Mouse (Mus musculus) kidney, postnatal 4 days (tissue): ENCODE results near the gene Cntf.
A peak's percentile ranks its signal among the peaks of the same experiment; 100 is the strongest.
"Not testable (repeated sequence)": the region's sequence is repeated elsewhere in the genome, so short reads cannot be mapped to it uniquely, and the experiment has no call there.

Source experiments
- DNase-seq, 2 experiments: peaks; one replicate each; pipeline ENCODE4 v3.0.0; 2021; ENCODE audit warnings: mixed read lengths in 2 of 2

Cntf gene

GRCm38 (mm10) chr19:12762212-12763130, 3.0 kb downstream of the Cntf start:
- peak; percentile 12 to 19 for DNase-seq

- DNase-seq, result peak; percentile 5 to 14
Observed at GRCm38 (mm10) chr19:12759656-12760055, 5.8 kb downstream of the Cntf start.

- DNase-seq, result no peak
Observed at GRCm38 (mm10) chr19:12758936-12759478, 6.4 kb downstream of the Cntf start.

GRCm38 (mm10) chr19:12756286-12756685, 9.1 kb downstream of the Cntf start:
- no peak for DNase-seq

GRCm38 (mm10) chr19:12731950-12732349, 33.5 kb downstream of the Cntf start:
- DNase-seq, result no peak

- no peak for DNase-seq
Observed at GRCm38 (mm10) chr19:12731036-12731435, 34.4 kb downstream of the Cntf start.

GRCm38 (mm10) chr19:12725851-12726250, 39.6 kb downstream of the Cntf start:
- no peak for DNase-seq

GRCm38 (mm10) chr19:12722308-12722707, 43.1 kb downstream of the Cntf start:
- DNase-seq, result peak; percentile 69 to 71

- not testable (repeated sequence) for DNase-seq
Observed at GRCm38 (mm10) chr19:12721596-12721995, 43.8 kb downstream of the Cntf start.

GRCm38 (mm10) chr19:12720919-12721318, 44.5 kb downstream of the Cntf start:
- not testable (repeated sequence) for DNase-seq

GRCm38 (mm10) chr19:12720463-12720862, 45.0 kb downstream of the Cntf start:
- DNase-seq, result no peak

GRCm38 (mm10) chr19:12719189-12719588, 46.2 kb downstream of the Cntf start:
- DNase-seq, result peak in 1 of 2 experiments; percentile 12
